Mouse (Mus musculus): ENCODE results near the gene Cttnbp2nl. TPM values are rescaled to one million over a fixed set of nuclear protein-coding genes. Genes with fewer than 3 reads are reported as not detected.

The Cttnbp2nl gene
- polyA plus RNA-seq, 1 experiment, result not detected

DNA sequence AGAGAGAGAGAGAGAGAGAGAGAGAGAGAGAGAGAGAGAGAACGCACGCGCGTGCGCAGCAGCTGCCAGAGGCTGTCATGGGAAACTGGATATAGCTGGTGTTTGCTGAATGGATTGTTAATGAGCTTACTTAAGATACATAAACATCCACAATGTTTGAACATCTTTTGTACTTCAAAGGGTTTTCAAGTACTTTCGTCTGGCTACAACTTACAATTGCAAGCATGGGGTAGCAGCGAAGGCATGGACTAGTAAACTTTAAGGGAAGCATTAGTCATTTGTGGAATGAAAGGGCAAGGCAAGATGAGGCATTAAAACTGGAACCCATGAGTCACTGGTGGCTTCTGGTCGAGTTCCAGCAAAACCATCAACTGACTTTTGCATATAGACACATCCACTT is 52.4 kb downstream of the Cttnbp2nl start:
- WGBS, result 63% methylated on average over 8 of the region's 8 CpGs
- Histone ChIP-seq H3K4me3 (ENCODE audit: insufficient read depth, low read depth, low read length) (no peak overlapping the region), H3K4me1 (ENCODE audit: control insufficient read depth, insufficient read depth, low read length) (peaks cover 18% of the 10 kb centered on the region), H3K27ac (ENCODE audit: insufficient read depth, low read depth, low read length) (no peak overlapping the region)
- TF ChIP-seq POLR2A (IDR thresholded peaks at IDR 0.05; ENCODE audit: insufficient read depth, low read depth, low read length) (no peak), CTCF (IDR thresholded peaks at IDR 0.05; ENCODE audit: insufficient read depth, low read depth, low read length) (no peak)

DNA sequence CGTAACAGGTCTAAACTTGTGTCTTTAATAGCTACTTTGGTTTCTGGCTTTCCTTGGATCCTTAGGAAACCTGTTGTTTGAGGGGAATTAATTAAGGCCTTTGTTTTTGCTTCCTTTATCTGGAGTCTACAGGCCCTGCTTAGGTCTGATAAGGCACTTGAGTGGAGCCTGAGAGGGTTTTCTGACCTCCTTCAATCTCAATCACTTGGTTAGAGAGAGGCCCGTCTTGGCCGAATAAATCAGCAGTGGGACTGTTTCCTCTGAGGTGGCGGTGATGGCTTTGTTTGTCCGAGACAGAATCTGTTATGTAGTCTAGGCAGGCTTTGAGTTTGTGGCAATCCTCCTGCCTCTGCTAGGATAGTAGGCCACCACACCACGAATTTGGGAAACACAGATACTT is 55.4 kb downstream of the Cttnbp2nl start:
- 51% methylated on average over 6 of the region's 6 CpGs for WGBS
- TF ChIP-seq POLR2A (IDR thresholded peaks at IDR 0.05; ENCODE audit: insufficient read depth, low read depth, low read length), result no peak
- no peak for TF ChIP-seq CTCF (IDR thresholded peaks at IDR 0.05; ENCODE audit: insufficient read depth, low read depth, low read length)
- Histone ChIP-seq H3K27ac (ENCODE audit: insufficient read depth, low read depth, low read length) (no peak overlapping the region), H3K4me1 (ENCODE audit: control insufficient read depth, insufficient read depth, low read length) (peaks cover 16% of the 10 kb centered on the region), H3K4me3 (ENCODE audit: insufficient read depth, low read depth, low read length) (no peak overlapping the region)

DNA sequence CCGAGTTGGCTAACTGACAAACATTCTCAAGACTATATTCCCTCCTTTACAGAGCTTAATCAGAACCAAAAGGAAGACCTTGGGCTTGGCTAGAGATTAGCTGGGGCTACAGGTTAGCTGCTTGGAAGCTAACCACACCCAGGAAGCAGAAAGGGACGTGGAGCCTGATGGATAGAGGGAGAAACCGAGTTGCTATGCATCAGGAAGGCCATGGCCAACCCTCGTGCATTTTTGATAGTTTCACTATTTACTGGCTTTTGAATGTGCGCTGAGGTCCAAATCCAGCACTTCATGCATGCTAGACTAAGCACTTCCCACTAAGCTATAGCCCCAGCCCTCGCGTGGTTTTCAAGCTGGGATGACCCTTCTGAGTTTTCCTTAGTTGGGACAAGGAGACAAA is 57.2 kb downstream of the Cttnbp2nl start:
- 87% methylated on average over 7 of the region's 7 CpGs for WGBS

DNA sequence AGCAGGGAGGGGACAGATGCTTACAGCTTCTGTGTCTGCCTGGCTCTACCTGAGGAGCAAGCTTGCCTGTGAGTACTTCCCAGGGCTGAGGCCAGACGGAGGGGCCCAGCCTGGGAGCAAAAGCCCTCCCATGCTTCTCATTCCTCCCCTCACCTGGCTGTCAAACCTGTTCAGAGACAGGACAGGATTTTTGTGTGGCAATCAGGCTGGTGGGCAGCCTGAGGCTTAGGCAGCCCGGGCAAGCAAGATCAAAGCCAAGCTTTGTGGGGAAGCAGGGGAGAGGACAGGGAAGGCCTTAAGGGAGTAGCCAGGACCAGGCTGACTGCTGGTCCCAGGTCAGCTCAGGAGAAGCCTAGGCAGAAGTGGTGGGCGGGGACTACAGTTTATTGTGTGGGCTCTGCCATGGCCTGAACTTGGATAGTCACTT is 58.5 kb downstream of the Cttnbp2nl start:
- Histone ChIP-seq H3K4me3 (ENCODE audit: insufficient read depth, low read depth, low read length) (no peak overlapping the region), H3K4me1 (ENCODE audit: control insufficient read depth, insufficient read depth, low read length) (peaks cover 10% of the 10 kb centered on the region), H3K27ac (ENCODE audit: insufficient read depth, low read depth, low read length) (peak overlapping the region; percentile 66)
- no peak for TF ChIP-seq CTCF (IDR thresholded peaks at IDR 0.05; ENCODE audit: insufficient read depth, low read depth, low read length)
- no peak for TF ChIP-seq POLR2A (IDR thresholded peaks at IDR 0.05; ENCODE audit: insufficient read depth, low read depth, low read length)
- 60% methylated on average over 3 of the region's 3 CpGs for WGBS

More for the DNA sequence above, 57.2 kb downstream of the Cttnbp2nl start:
- no peak overlapping the region for H3K4me3 ChIP-seq (ENCODE audit: insufficient read depth, low read depth, low read length)
- TF ChIP-seq CTCF (IDR thresholded peaks at IDR 0.05; ENCODE audit: insufficient read depth, low read depth, low read length) (no peak), POLR2A (IDR thresholded peaks at IDR 0.05; ENCODE audit: insufficient read depth, low read depth, low read length) (no peak)
- peaks cover 13% of the 10 kb centered on the region for H3K4me1 ChIP-seq (ENCODE audit: control insufficient read depth, insufficient read depth, low read length)
- H3K27ac ChIP-seq (ENCODE audit: insufficient read depth, low read depth, low read length), result no peak overlapping the region

DNA sequence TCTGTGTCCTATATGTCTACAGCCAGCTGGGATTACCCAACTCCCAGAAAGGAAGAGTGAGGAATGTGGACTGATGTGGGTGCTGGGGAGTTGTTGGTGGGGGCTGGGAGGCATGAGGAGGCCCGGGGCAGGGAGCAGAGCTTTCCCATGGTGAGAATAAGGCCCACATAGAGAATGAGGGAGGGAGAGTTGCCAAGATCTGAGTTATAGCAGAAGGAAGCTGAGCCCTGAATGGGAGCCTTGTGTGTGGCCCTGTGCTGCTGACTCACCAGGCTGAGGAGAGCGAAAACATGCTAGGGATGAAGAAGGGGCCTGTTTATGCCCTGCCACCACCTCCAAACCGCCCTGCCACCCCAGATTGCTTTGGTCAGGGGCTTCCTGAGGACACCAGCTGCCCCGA is 59.1 kb downstream of the Cttnbp2nl start:
- no peak overlapping the region for H3K4me3 ChIP-seq (ENCODE audit: insufficient read depth, low read depth, low read length)
- 14% methylated on average over 4 of the region's 4 CpGs for WGBS
- peak overlapping the region; percentile 66 for H3K27ac ChIP-seq (ENCODE audit: insufficient read depth, low read depth, low read length)
- no peak for TF ChIP-seq CTCF (IDR thresholded peaks at IDR 0.05; ENCODE audit: insufficient read depth, low read depth, low read length)
- TF ChIP-seq POLR2A (IDR thresholded peaks at IDR 0.05; ENCODE audit: insufficient read depth, low read depth, low read length), result no peak
- H3K4me1 ChIP-seq (ENCODE audit: control insufficient read depth, insufficient read depth, low read length), result peaks cover 10% of the 10 kb centered on the region

DNA sequence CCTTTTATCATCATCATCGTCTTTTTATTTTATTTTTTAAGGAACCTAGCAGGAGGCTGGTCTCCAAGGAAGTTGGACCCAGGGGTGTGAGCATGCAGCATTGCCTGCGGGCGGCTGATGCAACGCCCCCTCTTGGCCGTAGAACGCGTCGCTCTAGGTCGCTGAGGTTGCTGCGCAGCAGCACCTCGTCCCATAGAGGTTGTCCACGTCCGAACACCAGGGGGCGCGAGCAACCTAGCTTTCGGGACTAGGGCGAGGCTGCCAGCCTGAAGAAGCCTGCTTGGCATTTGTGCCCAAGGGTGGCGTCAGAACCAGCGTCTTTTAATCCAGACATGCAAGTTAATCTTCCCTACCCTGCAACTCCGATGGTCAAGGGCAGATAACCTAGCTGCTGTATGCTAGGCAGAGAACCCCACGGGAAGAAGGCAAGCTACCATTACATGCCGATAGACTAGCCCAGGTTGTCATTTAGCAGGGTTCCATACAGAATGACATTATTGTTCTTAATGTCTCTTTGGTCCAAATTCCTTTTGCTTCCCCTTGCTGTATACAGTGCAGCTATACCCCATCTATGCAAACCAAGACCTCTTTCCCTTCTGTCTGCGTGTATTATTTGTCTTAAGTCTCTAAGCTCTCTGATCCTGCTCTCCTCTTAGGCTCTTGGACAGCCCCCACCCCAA is 60.1 kb downstream of the Cttnbp2nl start:
- Histone ChIP-seq H3K27ac (ENCODE audit: insufficient read depth, low read depth, low read length) (0 out of 2 replicates have a peak overlapping the region, but pooled peaks have one; percentile 24), H3K4me1 (ENCODE audit: control insufficient read depth, insufficient read depth, low read length) (peaks cover 10% of the 10 kb centered on the region), H3K4me3 (ENCODE audit: insufficient read depth, low read depth, low read length) (no peak overlapping the region)
- peak; percentile 99 for TF ChIP-seq CTCF (IDR thresholded peaks at IDR 0.05; ENCODE audit: insufficient read depth, low read depth, low read length)
- TF ChIP-seq POLR2A (IDR thresholded peaks at IDR 0.05; ENCODE audit: insufficient read depth, low read depth, low read length), result no peak
- WGBS, result 7% methylated on average over 23 of the region's 23 CpGs

DNA sequence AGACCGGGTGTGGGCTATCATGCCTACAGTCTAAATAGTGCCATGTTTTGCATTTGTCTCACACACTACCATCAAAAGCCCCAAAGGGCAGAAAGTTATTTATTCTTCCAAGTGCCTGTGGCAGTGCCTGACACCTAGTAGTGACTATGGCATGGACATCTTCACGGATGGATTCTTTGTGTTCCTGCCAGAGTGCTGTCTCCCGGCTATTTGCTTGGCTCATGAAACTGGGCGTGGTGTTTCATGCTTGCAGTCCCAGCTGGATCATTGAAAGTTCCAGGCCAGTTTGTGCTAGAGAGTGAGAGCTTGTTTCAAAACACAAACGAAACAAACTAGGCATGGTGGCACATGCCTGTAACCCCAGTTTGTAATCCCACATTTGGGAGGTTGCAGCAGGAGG is 61.2 kb downstream of the Cttnbp2nl start:
- 75% methylated on average over 5 of the region's 5 CpGs for WGBS
- Histone ChIP-seq H3K4me3 (ENCODE audit: insufficient read depth, low read depth, low read length) (no peak overlapping the region), H3K4me1 (ENCODE audit: control insufficient read depth, insufficient read depth, low read length) (peaks cover 10% of the 10 kb centered on the region), H3K27ac (ENCODE audit: insufficient read depth, low read depth, low read length) (no peak overlapping the region)
- no peak for TF ChIP-seq CTCF (IDR thresholded peaks at IDR 0.05; ENCODE audit: insufficient read depth, low read depth, low read length)
- no peak for TF ChIP-seq POLR2A (IDR thresholded peaks at IDR 0.05; ENCODE audit: insufficient read depth, low read depth, low read length)

DNA sequence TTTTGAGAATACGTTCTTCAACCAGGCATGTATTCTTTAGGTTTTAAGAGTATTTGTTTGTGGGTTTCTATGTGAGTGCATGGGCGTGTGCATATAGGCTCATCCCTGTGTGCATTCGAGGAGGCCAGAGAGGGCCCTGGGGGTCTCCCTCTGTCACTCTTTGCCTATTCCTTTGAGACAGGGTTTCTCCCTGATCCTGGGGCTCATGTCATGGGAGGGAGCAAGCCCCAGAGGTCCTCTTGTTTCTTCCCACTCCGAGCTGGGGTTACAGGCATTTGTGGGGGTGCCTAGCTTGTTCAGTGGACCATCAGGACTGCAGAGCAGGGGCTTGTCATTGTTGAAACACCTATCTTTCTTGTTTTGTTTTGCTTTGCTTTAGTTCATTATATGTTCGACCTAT is 65.1 kb downstream of the Cttnbp2nl start:
- WGBS, result 82% methylated on average over 5 of the region's 5 CpGs
- TF ChIP-seq CTCF (IDR thresholded peaks at IDR 0.05; ENCODE audit: insufficient read depth, low read depth, low read length) (no peak), POLR2A (IDR thresholded peaks at IDR 0.05; ENCODE audit: insufficient read depth, low read depth, low read length) (no peak)
- Histone ChIP-seq H3K27ac (ENCODE audit: insufficient read depth, low read depth, low read length) (no peak overlapping the region), H3K4me1 (ENCODE audit: control insufficient read depth, insufficient read depth, low read length) (no peaks in the 10 kb centered on the region), H3K4me3 (ENCODE audit: insufficient read depth, low read depth, low read length) (no peak overlapping the region)

DNA sequence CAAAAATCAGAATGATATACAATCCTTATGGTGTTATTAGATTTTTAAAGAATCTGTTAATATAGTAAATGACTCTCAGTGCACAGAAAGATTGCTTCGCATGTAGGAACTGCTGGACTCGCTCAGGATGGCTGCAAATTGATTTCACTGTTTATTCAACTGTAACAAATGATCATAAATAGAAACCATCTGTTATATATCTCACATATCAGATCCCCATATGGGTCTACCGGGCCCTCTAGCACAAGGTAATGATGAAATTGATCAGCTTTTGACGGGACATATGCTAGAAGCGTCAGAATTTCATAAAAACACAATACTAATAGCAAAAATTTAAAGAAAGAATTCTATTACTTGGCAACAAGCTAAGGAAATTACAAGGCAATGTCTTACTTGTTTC is 73.2 kb downstream of the Cttnbp2nl start:
- WGBS, result 85% methylated on average over 5 of the region's 5 CpGs
- Histone ChIP-seq H3K4me1 (ENCODE audit: control insufficient read depth, insufficient read depth, low read length) (no peaks in the 10 kb centered on the region), H3K27ac (ENCODE audit: insufficient read depth, low read depth, low read length) (no peak overlapping the region), H3K4me3 (ENCODE audit: insufficient read depth, low read depth, low read length) (no peak overlapping the region)
- TF ChIP-seq POLR2A (IDR thresholded peaks at IDR 0.05; ENCODE audit: insufficient read depth, low read depth, low read length), result no peak
- TF ChIP-seq CTCF (IDR thresholded peaks at IDR 0.05; ENCODE audit: insufficient read depth, low read depth, low read length), result no peak

All from olfactory bulb, adult 2 months (tissue).